Mouse (Mus musculus): Measurements from ENCODE around the gene Mrps10.
"Not testable (repeated sequence)": the region's sequence is repeated elsewhere in the genome, so short reads cannot be mapped to it uniquely, and the experiment has no call there.

Mrps10 gene

GRCm38 (mm10) chr17:47381917-47382316, 13.2 kb downstream of the Mrps10 start:
- in situ Hi-C loops (cut with MboI, MseI), result no loop called here

- in situ Hi-C loops (cut with MboI, MseI), result no loop called here
Observed at GRCm38 (mm10) chr17:47383266-47383665, 14.6 kb downstream of the Mrps10 start.

- in situ Hi-C loops (cut with MboI, MseI), result no loop called here
Observed at GRCm38 (mm10) chr17:47384064-47384463, 15.4 kb downstream of the Mrps10 start.

GRCm38 (mm10) chr17:47385145-47385544, 16.5 kb downstream of the Mrps10 start, which contains the start of gene Guca1b:
Gene Guca1b, plus strand, starts transcription at chr17:47385393.
- in situ Hi-C loops (cut with MboI, MseI), result no loop called here

GRCm38 (mm10) chr17:47386649-47387048, 18.0 kb downstream of the Mrps10 start:
- in situ Hi-C loops (cut with MboI, MseI), result no loop called here

GRCm38 (mm10) chr17:47394223-47394869, 25.7 kb downstream of the Mrps10 start:
- in situ Hi-C loops (cut with MboI, MseI), result no loop called here

- in situ Hi-C loops (cut with MboI, MseI), result no loop called here
Observed at GRCm38 (mm10) chr17:47395376-47395913, 26.8 kb downstream of the Mrps10 start.

- in situ Hi-C loops (cut with MboI, MseI), result no loop called here
Observed at GRCm38 (mm10) chr17:47399091-47399490, 30.4 kb downstream of the Mrps10 start.

- in situ Hi-C loops (cut with MboI, MseI), result no loop called here
Observed at GRCm38 (mm10) chr17:47400451-47400850, 31.8 kb downstream of the Mrps10 start, which contains the start of gene Guca1a. Gene Guca1a, minus strand, starts transcription at chr17:47400584.

- in situ Hi-C loops (cut with MboI, MseI), result no loop called here
Observed at GRCm38 (mm10) chr17:47407717-47408557, 39.2 kb downstream of the Mrps10 start.

- in situ Hi-C loops (cut with MboI, MseI), result no loop called here
Observed at GRCm38 (mm10) chr17:47408558-47408898, 39.8 kb downstream of the Mrps10 start.

GRCm38 (mm10) chr17:47409897-47410861, 41.5 kb downstream of the Mrps10 start:
- in situ Hi-C loops (cut with MboI, MseI), result loop anchor here in 1 of 2 experiments (5.0 kb wide), 1 partner anchor 72 kb away; no protein-coding TSS in a partner anchor

GRCm38 (mm10) chr17:47420195-47420594, 51.5 kb downstream of the Mrps10 start:
- in situ Hi-C loops (cut with MboI, MseI), result no loop called here

- in situ Hi-C loops (cut with MboI, MseI), result no loop called here
Observed at GRCm38 (mm10) chr17:47421566-47421965, 52.9 kb downstream of the Mrps10 start.

- in situ Hi-C loops (cut with MboI, MseI), result not testable (repeated sequence)
Observed at GRCm38 (mm10) chr17:47422616-47423015, 53.9 kb downstream of the Mrps10 start.

- in situ Hi-C loops (cut with MboI, MseI), result no loop called here
Observed at GRCm38 (mm10) chr17:47424186-47424585, 55.5 kb downstream of the Mrps10 start.

- in situ Hi-C loops (cut with MboI, MseI), result no loop called here
Observed at GRCm38 (mm10) chr17:47427316-47427715, 58.6 kb downstream of the Mrps10 start.

- in situ Hi-C loops (cut with MboI, MseI), result no loop called here
Observed at GRCm38 (mm10) chr17:47428831-47429304, 60.2 kb downstream of the Mrps10 start.

- in situ Hi-C loops (cut with MboI, MseI), result no loop called here
Observed at GRCm38 (mm10) chr17:47430815-47431214, 62.1 kb downstream of the Mrps10 start.
